Mouse (Mus musculus) stomach, postnatal 0 days (tissue): ENCODE results near the gene Tsc1. TPM values are rescaled to one million over a fixed set of nuclear protein-coding genes. Genes with fewer than 3 reads are reported as not detected.
A peak's percentile ranks its signal among the peaks of the same experiment; 100 is the strongest.

ENCODE experiments used
- ATAC-seq: fragments of 200-750 bp; cut with Nextera tagmentation; 2 replicates; pipeline ENCODE4 v1.8.0; 2017; ENCODE audit not compliant: low FRiP score, low TSS enrichment
- DNase-seq: peaks from one replicate; pipeline ENCODE4 v3.0.0-alpha.2; 2016; ENCODE audit warnings: low spot score
- H3K27ac ChIP-seq: fragments of 300-500 bp; sonication (generic); replicated peaks from 2 replicates; pipeline ENCODE4 v1.5.1; 2014; ENCODE audit warnings: mild to moderate bottlenecking, control low read depth
- H3K27me3 ChIP-seq: fragments of 300-500 bp; sonication (generic); 2 replicates; pipeline ENCODE4 v1.6.1; 2014; ENCODE audit warnings: low read length; ENCODE audit not compliant: control insufficient read depth, insufficient read depth
- H3K36me3 ChIP-seq: fragments of 300-500 bp; sonication (generic); 2 replicates; pipeline ENCODE4 v1.6.1; 2014; ENCODE audit warnings: low read length, mixed read lengths; ENCODE audit not compliant: control insufficient read depth, insufficient read depth
- H3K4me1 ChIP-seq: fragments of 300-500 bp; sonication (generic); replicated peaks from 2 replicates; pipeline ENCODE4 v1.6.1; 2014; ENCODE audit warnings: antibody characterized with exemption; ENCODE audit not compliant: control insufficient read depth, insufficient read depth
- H3K4me2 ChIP-seq: fragments of 300-500 bp; sonication (generic); replicated peaks from 2 replicates; pipeline ENCODE4 v1.6.1; 2014; ENCODE audit warnings: low read depth, mild to moderate bottlenecking, control low read depth, moderate library complexity
- H3K4me3 ChIP-seq: fragments of 300-500 bp; sonication (generic); 2 replicates; pipeline ENCODE4 v1.5.1; 2014; ENCODE audit warnings: low read depth, low read length, control low read depth
- H3K9ac ChIP-seq: fragments of 300-500 bp; sonication (generic); 2 replicates; pipeline ENCODE4 v1.6.1; 2014; ENCODE audit warnings: mild to moderate bottlenecking, low read length, control low read depth, mixed read lengths
- H3K9me3 ChIP-seq: fragments of 300-500 bp; sonication (generic); 2 replicates; pipeline ENCODE4 v1.6.1; 2016; ENCODE audit warnings: low read length; ENCODE audit not compliant: control insufficient read depth
- CTCF ChIP-seq: IDR thresholded peaks from 2 replicates; pipeline ENCODE4 v1.5.1; 2016; ENCODE audit warnings: antibody characterized with exemption, low read depth, mild to moderate bottlenecking, moderate library complexity
- EP300 ChIP-seq: optimal IDR thresholded peaks from 2 replicates; pipeline ENCODE3; 2016; ENCODE audit warnings: antibody characterized with exemption
- WGBS: fragments of 180-500 bp; shearing (Covaris S2); extraction: QIAGEN DNeasy Blood & Tissue Kit; methylation state at CpG from one replicate; pipeline ENCODE4 v1.1.7; 2014; 5-methylcytosine and 5-hydroxymethylcytosine counted together
- polyA plus RNA-seq: library from polyadenylated mRNA; unstranded; fragments of >200 nt; fragmentation: Nextera tagmentation; extraction: Ambion mirVana; gene quantifications from 2 replicates; pipeline ENCODE4 v1.2.1, GENCODE M21; 2015

The Tsc1 gene
- polyA plus RNA-seq, 1 experiment from 2014 or later, result 4.9 TPM

DNA sequence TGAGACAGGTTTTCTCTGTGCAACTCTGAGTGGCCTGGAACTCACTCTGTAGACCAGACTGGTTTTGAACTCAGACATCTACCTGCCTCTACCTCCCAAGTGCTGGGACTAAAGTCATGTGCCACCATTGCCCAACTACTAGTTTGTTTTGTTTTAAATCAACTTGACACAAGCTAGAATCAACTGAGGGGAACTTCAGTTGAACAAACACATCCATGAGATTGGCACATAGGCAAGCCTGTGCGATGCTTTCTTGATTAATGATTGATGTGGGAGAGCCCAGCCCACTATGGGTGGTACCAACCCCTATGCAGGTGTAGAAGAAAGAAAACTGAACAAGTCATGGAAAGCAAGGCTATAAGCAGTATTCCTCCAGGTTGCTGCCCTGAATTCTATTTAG, 5.8 kb upstream of the Tsc1 start:
- Histone ChIP-seq H3K4me1 (no peaks in the 10 kb centered on the region), H3K27me3 (no peaks in the 10 kb centered on the region), H3K9me3 (no peaks in the 10 kb centered on the region), H3K9ac (no peak overlapping the region), H3K36me3 (no peaks in the 10 kb centered on the region), H3K27ac (no peak overlapping the region), H3K4me2 (no peak overlapping the region), H3K4me3 (no peak overlapping the region)
- ATAC-seq (no peak), DNase-seq (no peak)
- TF ChIP-seq EP300, result no peak
- no peak for TF ChIP-seq CTCF
- WGBS, result 58% methylated on average over 1 of the region's 1 CpGs

GRCm38 (mm10) chr2:28637106-28637845, 3.8 kb upstream of the Tsc1 start:
- DNase-seq (no peak), ATAC-seq (no peak)
- TF ChIP-seq EP300 (no peak), CTCF (no peak)
- no peaks in the 10 kb centered on the region for H3K36me3 ChIP-seq
- H3K27me3 ChIP-seq, result no peaks in the 10 kb centered on the region
- no peaks in the 10 kb centered on the region for H3K9me3 ChIP-seq
- no peak overlapping the region for H3K4me2 ChIP-seq
- H3K27ac ChIP-seq, result no peak overlapping the region
- 56% methylated on average over 9 of the region's 9 CpGs for WGBS
- peaks cover 2% of the 10 kb centered on the region; the same call in 1 of the 2 replicates for H3K4me1 ChIP-seq
- H3K4me3 ChIP-seq, result no peak overlapping the region
- no peak overlapping the region for H3K9ac ChIP-seq

DNA sequence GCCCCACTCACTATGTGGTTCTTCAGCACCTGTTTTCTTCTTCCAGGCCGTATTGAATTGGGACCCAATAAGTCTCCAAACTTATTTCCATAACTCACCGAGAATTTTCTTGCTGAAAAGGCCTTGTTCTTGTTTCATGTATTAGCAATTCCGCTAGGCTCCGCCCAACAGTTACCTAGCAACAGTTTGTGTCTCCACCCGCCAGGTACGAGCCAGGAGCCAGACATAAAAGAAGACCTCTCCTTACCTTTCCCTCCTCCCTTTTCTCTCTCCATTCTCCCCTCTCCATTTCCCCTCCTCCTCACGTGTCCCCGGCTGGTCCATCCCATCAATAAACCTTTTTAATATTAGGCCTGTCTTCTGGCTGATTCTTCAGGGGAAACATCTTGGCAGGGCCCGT, 2.7 kb upstream of the Tsc1 start:
- peak overlapping the region; percentile 31 for H3K4me2 ChIP-seq

GRCm38 (mm10) chr2:28638886-28639285, 2.1 kb upstream of the Tsc1 start:
- H3K27ac ChIP-seq, result no peak overlapping the region
- H3K4me2 ChIP-seq, result peak overlapping the region; percentile 31; the same call in 1 of the 2 replicates
- H3K4me3 ChIP-seq, result no peak overlapping the region
- H3K27me3 ChIP-seq, result no peaks in the 10 kb centered on the region
- no peak for TF ChIP-seq EP300
- no peak for TF ChIP-seq CTCF
- H3K36me3 ChIP-seq, result no peaks in the 10 kb centered on the region
- DNase-seq, result peak; percentile 32
- no peak for ATAC-seq
- peaks cover 2% of the 10 kb centered on the region; the same call in 1 of the 2 replicates for H3K4me1 ChIP-seq
- no peak overlapping the region for H3K9ac ChIP-seq
- H3K9me3 ChIP-seq, result no peaks in the 10 kb centered on the region
- whole genome bisulfite sequencing, result 9% methylated on average over 9 of the region's 9 CpGs

More for the DNA sequence above, 2.7 kb upstream of the Tsc1 start:
- H3K4me1 ChIP-seq, result peaks cover 2% of the 10 kb centered on the region; the same call in 1 of the 2 replicates
- TF ChIP-seq EP300 (no peak), CTCF (no peak)
- DNase-seq, result peak; percentile 62
- no peaks in the 10 kb centered on the region for H3K27me3 ChIP-seq
- H3K4me3 ChIP-seq, result no peak overlapping the region
- H3K9me3 ChIP-seq, result no peaks in the 10 kb centered on the region
- H3K9ac ChIP-seq, result no peak overlapping the region
- no peak for ATAC-seq
- H3K36me3 ChIP-seq, result no peaks in the 10 kb centered on the region
- WGBS, result 25% methylated on average over 9 of the region's 9 CpGs
- H3K27ac ChIP-seq, result no peak overlapping the region

- peak; percentile 38 for DNase-seq
- Histone ChIP-seq H3K27me3 (no peaks in the 10 kb centered on the region), H3K4me2 (no peak overlapping the region), H3K9me3 (no peaks in the 10 kb centered on the region), H3K27ac (no peak overlapping the region), H3K36me3 (no peaks in the 10 kb centered on the region), H3K4me3 (no peak overlapping the region), H3K4me1 (peaks cover 2% of the 10 kb centered on the region; the same call in 1 of the 2 replicates), H3K9ac (no peak overlapping the region)
- 53% methylated on average over 7 of the region's 7 CpGs for WGBS
- TF ChIP-seq EP300 (no peak), CTCF (peak; percentile 54)
- ATAC-seq, result no peak
Measured at GRCm38 (mm10) chr2:28639794-28640193, 1.2 kb upstream of the Tsc1 start.

- no peaks in the 10 kb centered on the region for H3K27me3 ChIP-seq
- peak overlapping the region; percentile 87 for H3K4me2 ChIP-seq
- no peaks in the 10 kb centered on the region for H3K9me3 ChIP-seq
- DNase-seq, result no peak
- no peak for TF ChIP-seq CTCF
- TF ChIP-seq EP300, result no peak
- H3K4me3 ChIP-seq, result peak overlapping the region; percentile 97
- H3K9ac ChIP-seq, result peak overlapping the region; percentile 93
- H3K27ac ChIP-seq, result peak overlapping the region; percentile 81
- ATAC-seq, result peak; percentile 30
- no peaks in the 10 kb centered on the region for H3K36me3 ChIP-seq
- H3K4me1 ChIP-seq, result peaks cover 2% of the 10 kb centered on the region; the same call in 1 of the 2 replicates
- WGBS, result under 1% methylated on average over 42 of the region's 43 CpGs
Measured at GRCm38 (mm10) chr2:28641435-28641941, 460 bp downstream of the Tsc1 start.
